Mouse (Mus musculus) naive thymus-derived CD4-positive, alpha-beta T cell, adult 2 months (primary cell): ENCODE measurements around the gene Brap.

ENCODE experiments used
- DNase-seq: peaks from one replicate; pipeline ENCODE4 v3.0.0-alpha.2; 2011; ENCODE audit warnings: low read depth

Brap gene

DNA sequence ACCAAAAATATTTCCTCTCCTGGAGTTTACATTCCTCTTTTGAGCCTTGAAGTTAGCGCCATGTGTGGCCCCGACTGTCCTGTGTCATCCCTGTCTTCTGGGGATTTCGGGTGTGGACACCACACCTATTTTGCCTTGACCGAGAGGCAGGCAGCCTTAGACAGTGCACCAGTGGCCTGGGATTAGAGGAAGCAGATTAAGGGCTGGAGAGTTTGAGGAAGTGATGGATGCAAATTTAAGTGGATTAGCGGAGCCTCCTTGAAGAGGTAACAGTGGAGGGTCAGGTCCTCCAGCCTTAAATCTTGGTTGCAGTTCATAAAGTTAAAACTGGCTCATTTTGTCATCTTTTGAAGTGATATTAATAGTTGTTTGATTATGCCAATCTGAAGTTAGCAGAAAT is 58.1 kb downstream of the Brap start:
- no peak for DNase-seq

DNA sequence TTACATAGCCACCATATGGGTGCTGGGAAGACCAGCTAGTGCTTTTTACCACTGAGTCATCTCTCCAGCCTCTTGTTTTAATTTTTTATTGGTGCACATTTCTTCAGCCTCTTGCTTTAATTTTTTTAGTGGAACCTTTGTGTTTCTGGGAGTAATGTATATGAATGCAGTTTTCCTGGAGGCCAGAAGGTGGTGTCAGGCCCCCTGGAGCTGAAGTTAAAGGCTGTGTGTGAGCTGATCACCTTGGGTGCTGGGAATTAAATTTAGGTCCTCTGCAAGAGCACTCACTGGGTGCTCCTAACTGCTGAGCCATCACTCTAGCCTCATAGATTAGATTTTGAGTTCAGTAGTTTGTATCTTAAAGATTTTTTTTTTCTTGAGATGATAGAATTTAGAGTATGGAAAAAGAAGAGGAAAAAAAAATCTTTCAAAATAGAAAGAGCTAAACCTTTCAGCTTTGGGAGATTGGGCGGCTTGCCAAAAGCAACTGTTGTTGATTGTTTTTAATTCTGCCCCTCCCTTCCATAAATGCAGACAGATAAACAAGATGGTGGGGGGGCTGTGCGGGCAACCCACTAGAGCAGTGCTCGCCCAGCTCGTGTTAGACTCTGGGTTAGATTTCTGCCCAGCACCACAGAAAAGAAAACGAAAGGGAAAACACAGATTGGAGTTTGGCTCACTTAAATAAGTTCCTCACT is 60.7 kb downstream of the Brap start:
- no peak for DNase-seq

DNA sequence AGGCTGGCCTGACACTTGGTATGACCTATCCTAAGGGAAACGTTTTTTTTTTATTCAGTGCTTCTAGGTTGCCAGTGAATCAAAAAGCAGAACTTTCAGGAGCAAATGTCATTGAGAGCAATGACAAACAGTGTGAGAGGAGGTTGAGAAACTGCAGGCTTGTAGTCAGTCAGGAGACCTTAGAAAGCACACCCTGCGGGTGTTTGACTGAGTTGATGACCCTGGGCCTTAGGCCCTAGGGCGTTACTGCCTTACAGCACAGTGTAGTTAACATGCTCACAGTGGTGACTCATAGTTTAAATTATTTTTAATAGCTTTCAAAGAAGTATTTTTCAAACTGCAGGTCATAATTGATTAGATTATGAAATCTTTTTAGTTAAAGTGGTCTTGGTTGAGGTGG is 61.5 kb downstream of the Brap start:
- DNase-seq, result no peak

DNA sequence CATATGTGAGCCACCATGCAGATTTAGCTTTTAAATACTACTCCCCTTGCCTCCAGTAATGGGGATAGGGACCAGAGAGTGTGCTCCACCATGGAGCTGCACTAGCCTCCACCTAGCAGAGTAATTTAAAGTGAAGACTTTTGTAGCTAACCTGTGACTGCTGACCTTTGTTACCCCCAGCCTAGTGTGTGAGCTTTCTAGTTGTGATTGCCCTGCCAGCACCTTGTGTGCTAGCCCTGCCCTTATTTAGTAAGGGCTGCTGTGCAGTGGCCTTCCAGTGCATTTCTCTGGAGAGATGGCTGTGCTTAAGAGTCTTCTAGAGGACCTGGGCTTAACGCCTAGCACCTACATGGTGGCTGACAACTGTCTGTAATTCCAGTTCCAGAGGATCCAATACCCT is 64.3 kb downstream of the Brap start:
- DNase-seq, result no peak

DNA sequence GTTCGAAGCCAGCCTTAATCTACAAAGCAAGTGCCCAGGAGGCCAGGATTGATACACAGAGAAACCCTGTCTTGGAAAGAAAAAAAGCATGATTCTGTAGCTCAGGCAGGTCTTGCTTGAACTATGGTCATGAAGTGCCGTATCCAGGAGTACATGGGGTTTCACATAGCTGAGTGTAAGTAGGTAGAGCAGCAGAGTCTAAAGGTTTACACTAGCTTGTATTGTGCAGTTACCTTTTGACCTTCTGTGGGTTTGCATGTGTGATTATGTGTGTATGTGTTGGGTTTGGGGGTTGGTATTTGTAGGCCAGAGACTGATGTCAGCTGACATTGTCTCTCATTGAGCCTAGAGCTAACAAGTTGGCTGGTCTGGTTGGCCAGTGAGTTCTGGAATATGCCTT is 69.7 kb downstream of the Brap start:
- no peak for DNase-seq

DNA sequence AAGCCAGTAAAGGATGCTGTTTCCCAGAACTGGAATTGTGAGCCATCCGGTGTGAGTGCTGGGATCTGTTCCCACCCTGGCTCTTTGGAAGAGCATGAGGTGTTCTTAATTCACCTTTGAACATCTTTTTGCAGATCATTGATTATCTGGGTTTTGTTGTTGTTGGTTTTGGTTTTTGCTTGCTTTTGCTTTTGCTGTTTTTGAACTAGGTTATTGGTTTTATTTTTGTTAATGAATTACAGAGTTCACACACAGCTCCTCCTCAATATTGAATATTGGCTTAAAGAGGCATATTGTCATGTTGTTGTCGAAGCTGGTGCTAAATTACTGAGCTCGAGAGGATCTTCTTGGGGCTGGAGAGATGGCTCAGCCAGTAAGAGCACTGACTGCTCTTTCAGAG is 76.3 kb downstream of the Brap start:
- no peak for DNase-seq
